Mouse (Mus musculus): ENCODE measurements at regions not wholly inside any gene's neighbourhood (a gene's known extent, or its start where the extent isn't known, plus 50 kb on each side); places are given as distances from the start of the nearest gene placed in this dataset.

GRCm38 (mm10) chr3:121104571-121105407, 66.7 kb downstream of the Rwdd3 start:
- H3K9ac ChIP-seq, result no peak overlapping the region
- WGBS, result 25% methylated on average over 20 of the region's 20 CpGs
- peak; percentile 80 for ATAC-seq (ENCODE audit: insufficient number of reproducible peaks, low FRiP score, low TSS enrichment, low read depth)
- no peak overlapping the region for H3K27ac ChIP-seq
- no peaks in the 10 kb centered on the region for H3K27me3 ChIP-seq
- H3K36me3 ChIP-seq, result no peaks in the 10 kb centered on the region
- peak overlapping the region; percentile 25 for H3K4me3 ChIP-seq
- no peaks in the 10 kb centered on the region for H3K4me1 ChIP-seq
- H3K9me3 ChIP-seq, result no peaks in the 10 kb centered on the region
- H3K4me2 ChIP-seq, result peak overlapping the region; percentile 35

GRCm38 (mm10) chr3:121102871-121103270, 68.6 kb downstream of the Rwdd3 start:
- H3K27ac ChIP-seq, result no peak overlapping the region
- H3K36me3 ChIP-seq, result no peaks in the 10 kb centered on the region
- no peak for ATAC-seq (ENCODE audit: insufficient number of reproducible peaks, low FRiP score, low TSS enrichment, low read depth)
- H3K9ac ChIP-seq, result no peak overlapping the region
- no peaks in the 10 kb centered on the region for H3K9me3 ChIP-seq
- no peak overlapping the region for H3K4me2 ChIP-seq
- 62% methylated on average over 11 of the region's 11 CpGs for WGBS
- no peak overlapping the region for H3K4me3 ChIP-seq
- no peaks in the 10 kb centered on the region for H3K27me3 ChIP-seq
- no peaks in the 10 kb centered on the region for H3K4me1 ChIP-seq

- Histone ChIP-seq H3K9me3 (no peaks in the 10 kb centered on the region), H3K9ac (no peak overlapping the region), H3K36me3 (no peaks in the 10 kb centered on the region), H3K4me2 (no peak overlapping the region), H3K4me3 (no peak overlapping the region), H3K27me3 (no peaks in the 10 kb centered on the region), H3K4me1 (no peaks in the 10 kb centered on the region), H3K27ac (no peak overlapping the region)
- no peak for ATAC-seq (ENCODE audit: insufficient number of reproducible peaks, low FRiP score, low TSS enrichment, low read depth)
- 71% methylated on average over 1 of the region's 1 CpGs for WGBS
These were observed 69.4 kb downstream of the Rwdd3 start for GRCm38 (mm10) chr3:121102120-121102519.

GRCm38 (mm10) chr3:121100211-121100860, 71.2 kb downstream of the Rwdd3 start:
- ATAC-seq (ENCODE audit: insufficient number of reproducible peaks, low FRiP score, low TSS enrichment, low read depth), result no peak
- H3K4me3 ChIP-seq, result no peak overlapping the region
- H3K27ac ChIP-seq, result no peak overlapping the region
- no peak overlapping the region for H3K4me2 ChIP-seq
- 63% methylated on average over 8 of the region's 8 CpGs for WGBS
- H3K36me3 ChIP-seq, result no peaks in the 10 kb centered on the region
- H3K9ac ChIP-seq, result no peak overlapping the region
- H3K4me1 ChIP-seq, result no peaks in the 10 kb centered on the region
- no peaks in the 10 kb centered on the region for H3K9me3 ChIP-seq
- H3K27me3 ChIP-seq, result no peaks in the 10 kb centered on the region

- Histone ChIP-seq H3K9me3 (no peaks in the 10 kb centered on the region), H3K9ac (no peak overlapping the region), H3K4me3 (no peak overlapping the region), H3K27me3 (no peaks in the 10 kb centered on the region), H3K4me2 (no peak overlapping the region), H3K4me1 (no peaks in the 10 kb centered on the region), H3K27ac (no peak overlapping the region), H3K36me3 (no peaks in the 10 kb centered on the region)
- ATAC-seq (ENCODE audit: insufficient number of reproducible peaks, low FRiP score, low TSS enrichment, low read depth), result no peak
- WGBS, result 44% methylated on average over 6 of the region's 6 CpGs
These were observed 78.0 kb downstream of the Rwdd3 start for GRCm38 (mm10) chr3:121093509-121093908.

GRCm38 (mm10) chr3:121088724-121089123, 82.8 kb downstream of the Rwdd3 start:
- WGBS, result 84% methylated on average over 5 of the region's 5 CpGs
- H3K27me3 ChIP-seq, result no peaks in the 10 kb centered on the region
- no peak for ATAC-seq (ENCODE audit: insufficient number of reproducible peaks, low FRiP score, low TSS enrichment, low read depth)
- no peaks in the 10 kb centered on the region for H3K4me1 ChIP-seq
- no peak overlapping the region for H3K27ac ChIP-seq
- no peak overlapping the region for H3K4me3 ChIP-seq
- no peak overlapping the region for H3K9ac ChIP-seq
- H3K4me2 ChIP-seq, result no peak overlapping the region
- no peaks in the 10 kb centered on the region for H3K36me3 ChIP-seq
- no peaks in the 10 kb centered on the region for H3K9me3 ChIP-seq

- no peaks in the 10 kb centered on the region for H3K9me3 ChIP-seq
- H3K4me3 ChIP-seq, result no peak overlapping the region
- WGBS, result 64% methylated on average over 5 of the region's 5 CpGs
- no peak overlapping the region for H3K4me2 ChIP-seq
- no peaks in the 10 kb centered on the region for H3K36me3 ChIP-seq
- no peak overlapping the region for H3K9ac ChIP-seq
- no peaks in the 10 kb centered on the region for H3K27me3 ChIP-seq
- no peak for ATAC-seq (ENCODE audit: insufficient number of reproducible peaks, low FRiP score, low TSS enrichment, low read depth)
- H3K27ac ChIP-seq, result no peak overlapping the region
- H3K4me1 ChIP-seq, result no peaks in the 10 kb centered on the region
These were observed 102.8 kb downstream of the Rwdd3 start for GRCm38 (mm10) chr3:121068676-121069075.

- no peak overlapping the region for H3K4me2 ChIP-seq
- no peak for ATAC-seq (ENCODE audit: insufficient number of reproducible peaks, low FRiP score, low TSS enrichment, low read depth)
- WGBS, result 75% methylated on average over 9 of the region's 9 CpGs
These were observed 135.5 kb downstream of the Rwdd3 start for GRCm38 (mm10) chr3:121035904-121036549.

GRCm38 (mm10) chr3:121025546-121026157, 145.8 kb downstream of the Rwdd3 start:
- ATAC-seq (ENCODE audit: insufficient number of reproducible peaks, low FRiP score, low TSS enrichment, low read depth), result no peak
- no peaks in the 10 kb centered on the region for H3K4me1 ChIP-seq
- no peak overlapping the region for H3K9ac ChIP-seq
- WGBS, result 56% methylated on average over 9 of the region's 9 CpGs
- no peaks in the 10 kb centered on the region for H3K9me3 ChIP-seq
- no peaks in the 10 kb centered on the region for H3K36me3 ChIP-seq
- H3K4me3 ChIP-seq, result no peak overlapping the region
- no peaks in the 10 kb centered on the region for H3K27me3 ChIP-seq
- H3K4me2 ChIP-seq, result no peak overlapping the region
- H3K27ac ChIP-seq, result no peak overlapping the region

More at GRCm38 (mm10) chr3:121035904-121036549, 135.5 kb downstream of the Rwdd3 start:
- Histone ChIP-seq H3K27me3 (no peaks in the 10 kb centered on the region), H3K9ac (no peak overlapping the region), H3K9me3 (no peaks in the 10 kb centered on the region), H3K36me3 (no peaks in the 10 kb centered on the region), H3K4me3 (no peak overlapping the region), H3K4me1 (no peaks in the 10 kb centered on the region), H3K27ac (no peak overlapping the region)

- 48% methylated on average over 8 of the region's 8 CpGs for WGBS
- Histone ChIP-seq H3K9me3 (no peaks in the 10 kb centered on the region), H3K9ac (no peak overlapping the region), H3K4me3 (no peak overlapping the region), H3K4me2 (no peak overlapping the region), H3K4me1 (no peaks in the 10 kb centered on the region), H3K27ac (no peak overlapping the region), H3K27me3 (no peaks in the 10 kb centered on the region), H3K36me3 (no peaks in the 10 kb centered on the region)
- no peak for ATAC-seq (ENCODE audit: insufficient number of reproducible peaks, low FRiP score, low TSS enrichment, low read depth)
These were observed 146.7 kb downstream of the Rwdd3 start for GRCm38 (mm10) chr3:121024810-121025209.

GRCm38 (mm10) chr3:121021126-121021848, 150.2 kb downstream of the Rwdd3 start:
- Histone ChIP-seq H3K9ac (no peak overlapping the region), H3K27ac (no peak overlapping the region), H3K4me1 (no peaks in the 10 kb centered on the region), H3K9me3 (no peaks in the 10 kb centered on the region), H3K4me3 (no peak overlapping the region), H3K36me3 (no peaks in the 10 kb centered on the region), H3K4me2 (no peak overlapping the region), H3K27me3 (no peaks in the 10 kb centered on the region)
- no peak for ATAC-seq (ENCODE audit: insufficient number of reproducible peaks, low FRiP score, low TSS enrichment, low read depth)
- WGBS, result 76% methylated on average over 4 of the region's 4 CpGs
